Mouse (Mus musculus) liver, postnatal 0 days (tissue): Measurements from ENCODE around the gene Gm21119. TPM values are rescaled to one million over a fixed set of nuclear protein-coding genes. Genes with fewer than 3 reads are reported as not detected.
"Not testable (repeated sequence)": the region's sequence is repeated elsewhere in the genome, so short reads cannot be mapped to it uniquely, and the experiment has no call there.

Experiments used
- ATAC-seq: fragments of 200-750 bp; cut with Nextera tagmentation; 2 replicates; pipeline ENCODE4 v1.8.0; 2017; ENCODE audit warnings: mild to moderate bottlenecking, moderate library complexity
- DNase-seq: peaks from one replicate; pipeline ENCODE4 v3.0.0-alpha.2; 2016
- H3K27ac ChIP-seq: fragments of 300-500 bp; sonication (generic); 2 replicates; pipeline ENCODE4 v1.5.1; 2014; ENCODE audit warnings: antibody characterized with exemption, moderate library complexity, mild to moderate bottlenecking, low read depth
- H3K27me3 ChIP-seq: fragments of 300-500 bp; sonication (generic); 2 replicates; pipeline ENCODE4 v1.6.1; 2014; ENCODE audit warnings: low read length, control low read depth, mixed read lengths; ENCODE audit not compliant: insufficient read depth
- H3K36me3 ChIP-seq: fragments of 300-500 bp; sonication (generic); replicated peaks from 2 replicates; pipeline ENCODE4 v1.6.1; 2014; ENCODE audit warnings: mild to moderate bottlenecking, control low read depth, low read length, moderate library complexity, mixed read lengths; ENCODE audit not compliant: insufficient read depth
- H3K4me1 ChIP-seq: fragments of 300-500 bp; sonication (generic); 2 replicates; pipeline ENCODE4 v1.6.1; 2014; ENCODE audit warnings: antibody characterized with exemption, mild to moderate bottlenecking, control low read depth; ENCODE audit not compliant: insufficient read depth
- H3K4me2 ChIP-seq: fragments of 300-500 bp; sonication (generic); 2 replicates; pipeline ENCODE4 v1.6.1; 2014; ENCODE audit warnings: low read depth, mild to moderate bottlenecking, low read length, moderate library complexity, mixed read lengths
- H3K4me3 ChIP-seq: fragments of 300-500 bp; sonication (generic); 2 replicates; pipeline ENCODE4 v1.5.1; 2014; ENCODE audit warnings: low read depth, low read length
- H3K9ac ChIP-seq: fragments of 300-500 bp; sonication (generic); replicated peaks from 2 replicates; pipeline ENCODE4 v1.6.1; 2014; ENCODE audit warnings: mild to moderate bottlenecking, moderate library complexity
- H3K9me3 ChIP-seq: fragments of 300-500 bp; sonication (generic); 2 replicates; pipeline ENCODE4 v1.6.1; 2016; ENCODE audit warnings: mild to moderate bottlenecking, control low read depth, low read length, mixed read lengths
- WGBS: fragments of 180-500 bp; shearing (Covaris S2); extraction: QIAGEN DNeasy Blood & Tissue Kit; methylation state at CpG from one replicate; pipeline ENCODE4 v1.1.7; 2014; ENCODE audit not compliant: insufficient replicate concordance; 5-methylcytosine and 5-hydroxymethylcytosine counted together
- polyA plus RNA-seq: library from polyadenylated mRNA; unstranded; fragments of >200 nt; fragmentation: Nextera tagmentation; extraction: Ambion mirVana; gene quantifications from 2 replicates; pipeline ENCODE4 v1.2.1, GENCODE M21; 2015

Gene Gm21119
- polyA plus RNA-seq, 1 experiment from 2014 or later: not detected

DNA sequence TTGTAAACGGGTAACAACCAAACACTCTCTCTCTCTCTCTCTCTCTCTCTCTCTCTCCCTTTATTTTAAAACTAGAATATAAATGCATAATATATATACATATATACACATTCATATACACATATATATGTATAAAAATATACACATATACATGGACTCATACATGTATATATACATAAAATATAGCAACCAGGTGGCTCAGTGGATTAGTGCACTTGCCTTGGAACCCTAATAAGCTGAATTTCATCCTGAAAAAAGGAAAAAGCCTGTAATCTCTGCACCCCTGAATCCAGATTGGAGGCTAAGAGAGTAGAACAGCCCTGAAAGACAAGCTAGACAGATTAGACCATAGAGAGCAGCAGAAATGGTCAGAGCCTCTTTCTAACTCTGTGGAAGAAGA is 28.8 kb downstream of the Gm21119 start:
- not testable (repeated sequence) for H3K9ac ChIP-seq, H3K4me1 ChIP-seq, DNase-seq, ATAC-seq, H3K27me3 ChIP-seq, H3K4me2 ChIP-seq, H3K4me3 ChIP-seq, H3K9me3 ChIP-seq, H3K27ac ChIP-seq, H3K36me3 ChIP-seq
- WGBS: no CpG with 5 or more reads among the region's 1 CpGs

- not testable (repeated sequence) for H3K9me3 ChIP-seq, DNase-seq, H3K4me2 ChIP-seq, H3K9ac ChIP-seq, H3K27me3 ChIP-seq, H3K36me3 ChIP-seq, H3K27ac ChIP-seq, H3K4me3 ChIP-seq, ATAC-seq, H3K4me1 ChIP-seq
Observed at GRCm38 (mm10) chr8:20652976-20653375, 38.3 kb downstream of the Gm21119 start.

- not testable (repeated sequence) for H3K9ac ChIP-seq, DNase-seq, H3K9me3 ChIP-seq, H3K4me1 ChIP-seq, H3K4me2 ChIP-seq, ATAC-seq, H3K36me3 ChIP-seq, H3K27me3 ChIP-seq, H3K27ac ChIP-seq, H3K4me3 ChIP-seq
Observed at GRCm38 (mm10) chr8:20678418-20678817, 63.7 kb downstream of the Gm21119 start.
